Mouse (Mus musculus): ENCODE data around the gene Dlgap1. TPM values are rescaled to one million over a fixed set of nuclear protein-coding genes. Genes with fewer than 3 reads are reported as not detected.

Dlgap1 gene
- polyA plus RNA-seq, 1 experiment from 2014 or later = 11.6 TPM

- H3K9ac ChIP-seq (ENCODE audit: low read length) = no peak overlapping the region
- ATAC-seq = no peak
- no peak overlapping the region for H3K27ac ChIP-seq (ENCODE audit: low read depth, low read length)
- no peak overlapping the region for H3K4me3 ChIP-seq (ENCODE audit: low read depth, low read length)
- no peaks in the 10 kb centered on the region for H3K36me3 ChIP-seq (ENCODE audit: control insufficient read depth, insufficient read depth, low read length)
- no peaks in the 10 kb centered on the region for H3K27me3 ChIP-seq (replicated peaks; ENCODE audit: control insufficient read depth, insufficient read depth, low read length)
- H3K9me3 ChIP-seq (replicated peaks; ENCODE audit: control insufficient read depth, low read length) = no peaks in the 10 kb centered on the region
- no peak for DNase-seq (ENCODE audit: low spot score)
- 93% methylated on average over 4 of the region's 4 CpGs for WGBS
- no peaks in the 10 kb centered on the region for H3K4me1 ChIP-seq (ENCODE audit: control insufficient read depth, insufficient read depth, low read length)
- H3K4me2 ChIP-seq (ENCODE audit: low read length) = no peak overlapping the region
Measured at GRCm38 (mm10) chr17:70088220-70088619, 119.3 kb downstream of the Dlgap1 start.

GRCm38 (mm10) chr17:70090737-70091136 lies 121.9 kb downstream of the Dlgap1 start:
- H3K4me3 ChIP-seq (ENCODE audit: low read depth, low read length) = no peak overlapping the region
- no peaks in the 10 kb centered on the region for H3K36me3 ChIP-seq (ENCODE audit: control insufficient read depth, insufficient read depth, low read length)
- 88% methylated on average over 2 of the region's 2 CpGs for WGBS
- DNase-seq (ENCODE audit: low spot score) (no peak), ATAC-seq (no peak)
- no peak overlapping the region for H3K27ac ChIP-seq (ENCODE audit: low read depth, low read length)
- no peaks in the 10 kb centered on the region for H3K9me3 ChIP-seq (replicated peaks; ENCODE audit: control insufficient read depth, low read length)
- no peaks in the 10 kb centered on the region for H3K27me3 ChIP-seq (replicated peaks; ENCODE audit: control insufficient read depth, insufficient read depth, low read length)
- no peak overlapping the region for H3K9ac ChIP-seq (ENCODE audit: low read length)
- H3K4me1 ChIP-seq (ENCODE audit: control insufficient read depth, insufficient read depth, low read length) = no peaks in the 10 kb centered on the region
- no peak overlapping the region for H3K4me2 ChIP-seq (ENCODE audit: low read length)

GRCm38 (mm10) chr17:70129151-70129550 lies 160.3 kb downstream of the Dlgap1 start:
- Histone ChIP-seq H3K27me3 (replicated peaks; ENCODE audit: control insufficient read depth, insufficient read depth, low read length) (no peaks in the 10 kb centered on the region), H3K9me3 (replicated peaks; ENCODE audit: control insufficient read depth, low read length) (no peaks in the 10 kb centered on the region)
- DNase-seq (ENCODE audit: low spot score) = no peak

GRCm38 (mm10) chr17:70169831-70170230 lies 201.0 kb downstream of the Dlgap1 start:
- H3K4me3 ChIP-seq (ENCODE audit: low read depth, low read length) = no peak overlapping the region
- no peaks in the 10 kb centered on the region for H3K27me3 ChIP-seq (replicated peaks; ENCODE audit: control insufficient read depth, insufficient read depth, low read length)
- no peak overlapping the region for H3K4me2 ChIP-seq (ENCODE audit: low read length)
- no peaks in the 10 kb centered on the region for H3K4me1 ChIP-seq (ENCODE audit: control insufficient read depth, insufficient read depth, low read length)
- 91% methylated on average over 2 of the region's 2 CpGs for WGBS
- H3K9me3 ChIP-seq (replicated peaks; ENCODE audit: control insufficient read depth, low read length) = no peaks in the 10 kb centered on the region
- no peak for DNase-seq (ENCODE audit: low spot score)
- no peak overlapping the region for H3K9ac ChIP-seq (ENCODE audit: low read length)
- no peak overlapping the region for H3K27ac ChIP-seq (ENCODE audit: low read depth, low read length)
- no peaks in the 10 kb centered on the region for H3K36me3 ChIP-seq (ENCODE audit: control insufficient read depth, insufficient read depth, low read length)
- ATAC-seq = no peak

More at GRCm38 (mm10) chr17:70129151-70129550, 160.3 kb downstream of the Dlgap1 start:
- WGBS = 95% methylated on average over 2 of the region's 2 CpGs
- no peaks in the 10 kb centered on the region for H3K36me3 ChIP-seq (ENCODE audit: control insufficient read depth, insufficient read depth, low read length)
- no peak overlapping the region for H3K27ac ChIP-seq (ENCODE audit: low read depth, low read length)
- H3K4me1 ChIP-seq (ENCODE audit: control insufficient read depth, insufficient read depth, low read length) = no peaks in the 10 kb centered on the region
- no peak for ATAC-seq
- no peak overlapping the region for H3K4me3 ChIP-seq (ENCODE audit: low read depth, low read length)
- no peak overlapping the region for H3K9ac ChIP-seq (ENCODE audit: low read length)
- H3K4me2 ChIP-seq (ENCODE audit: low read length) = no peak overlapping the region

GRCm38 (mm10) chr17:70172500-70173036 lies 203.7 kb downstream of the Dlgap1 start:
- WGBS = 81% methylated on average over 9 of the region's 9 CpGs

GRCm38 (mm10) chr17:70173916-70174315 lies 205.0 kb downstream of the Dlgap1 start:
- H3K4me1 ChIP-seq (ENCODE audit: control insufficient read depth, insufficient read depth, low read length) = no peaks in the 10 kb centered on the region
- no peak overlapping the region for H3K4me2 ChIP-seq (ENCODE audit: low read length)
- 94% methylated on average over 6 of the region's 6 CpGs for WGBS
- no peak overlapping the region for H3K27ac ChIP-seq (ENCODE audit: low read depth, low read length)
- DNase-seq (ENCODE audit: low spot score) (no peak), ATAC-seq (no peak)
- no peaks in the 10 kb centered on the region for H3K27me3 ChIP-seq (replicated peaks; ENCODE audit: control insufficient read depth, insufficient read depth, low read length)
- H3K4me3 ChIP-seq (ENCODE audit: low read depth, low read length) = no peak overlapping the region
- H3K9me3 ChIP-seq (replicated peaks; ENCODE audit: control insufficient read depth, low read length) = no peaks in the 10 kb centered on the region
- H3K9ac ChIP-seq (ENCODE audit: low read length) = no peak overlapping the region
- no peaks in the 10 kb centered on the region for H3K36me3 ChIP-seq (ENCODE audit: control insufficient read depth, insufficient read depth, low read length)

More at GRCm38 (mm10) chr17:70172500-70173036, 203.7 kb downstream of the Dlgap1 start:
- DNase-seq (ENCODE audit: low spot score) (no peak), ATAC-seq (no peak)
- H3K27ac ChIP-seq (ENCODE audit: low read depth, low read length) = no peak overlapping the region
- H3K36me3 ChIP-seq (ENCODE audit: control insufficient read depth, insufficient read depth, low read length) = no peaks in the 10 kb centered on the region
- H3K9ac ChIP-seq (ENCODE audit: low read length) = no peak overlapping the region
- H3K4me2 ChIP-seq (ENCODE audit: low read length) = no peak overlapping the region
- H3K9me3 ChIP-seq (replicated peaks; ENCODE audit: control insufficient read depth, low read length) = no peaks in the 10 kb centered on the region
- H3K27me3 ChIP-seq (replicated peaks; ENCODE audit: control insufficient read depth, insufficient read depth, low read length) = no peaks in the 10 kb centered on the region
- H3K4me3 ChIP-seq (ENCODE audit: low read depth, low read length) = no peak overlapping the region
- no peaks in the 10 kb centered on the region for H3K4me1 ChIP-seq (ENCODE audit: control insufficient read depth, insufficient read depth, low read length)

GRCm38 (mm10) chr17:70191228-70191627 lies 222.4 kb downstream of the Dlgap1 start:
- Histone ChIP-seq H3K27ac (ENCODE audit: low read depth, low read length) (no peak overlapping the region), H3K9ac (ENCODE audit: low read length) (no peak overlapping the region), H3K36me3 (ENCODE audit: control insufficient read depth, insufficient read depth, low read length) (no peaks in the 10 kb centered on the region), H3K4me2 (ENCODE audit: low read length) (no peak overlapping the region), H3K27me3 (replicated peaks; ENCODE audit: control insufficient read depth, insufficient read depth, low read length) (no peaks in the 10 kb centered on the region), H3K9me3 (replicated peaks; ENCODE audit: control insufficient read depth, low read length) (no peaks in the 10 kb centered on the region), H3K4me3 (ENCODE audit: low read depth, low read length) (no peak overlapping the region), H3K4me1 (ENCODE audit: control insufficient read depth, insufficient read depth, low read length) (no peaks in the 10 kb centered on the region)
- ATAC-seq = no peak
- 92% methylated on average over 6 of the region's 6 CpGs for WGBS
- no peak for DNase-seq (ENCODE audit: low spot score)

GRCm38 (mm10) chr17:70222891-70223290 lies 254.0 kb downstream of the Dlgap1 start:
- Histone ChIP-seq H3K9ac (ENCODE audit: low read length) (no peak overlapping the region), H3K4me3 (ENCODE audit: low read depth, low read length) (no peak overlapping the region), H3K36me3 (ENCODE audit: control insufficient read depth, insufficient read depth, low read length) (no peaks in the 10 kb centered on the region), H3K27ac (ENCODE audit: low read depth, low read length) (no peak overlapping the region), H3K27me3 (replicated peaks; ENCODE audit: control insufficient read depth, insufficient read depth, low read length) (no peaks in the 10 kb centered on the region), H3K4me1 (ENCODE audit: control insufficient read depth, insufficient read depth, low read length) (no peaks in the 10 kb centered on the region), H3K4me2 (ENCODE audit: low read length) (no peak overlapping the region), H3K9me3 (replicated peaks; ENCODE audit: control insufficient read depth, low read length) (no peaks in the 10 kb centered on the region)
- WGBS = 46% methylated on average over 3 of the region's 3 CpGs
- DNase-seq (ENCODE audit: low spot score) (no peak), ATAC-seq (no peak)

GRCm38 (mm10) chr17:70247342-70247741 lies 278.5 kb downstream of the Dlgap1 start:
- Histone ChIP-seq H3K9ac (ENCODE audit: low read length) (no peak overlapping the region), H3K4me1 (ENCODE audit: control insufficient read depth, insufficient read depth, low read length) (no peaks in the 10 kb centered on the region), H3K27ac (ENCODE audit: low read depth, low read length) (no peak overlapping the region), H3K36me3 (ENCODE audit: control insufficient read depth, insufficient read depth, low read length) (no peaks in the 10 kb centered on the region), H3K4me2 (ENCODE audit: low read length) (no peak overlapping the region), H3K4me3 (ENCODE audit: low read depth, low read length) (no peak overlapping the region), H3K27me3 (replicated peaks; ENCODE audit: control insufficient read depth, insufficient read depth, low read length) (no peaks in the 10 kb centered on the region), H3K9me3 (replicated peaks; ENCODE audit: control insufficient read depth, low read length) (no peaks in the 10 kb centered on the region)
- DNase-seq (ENCODE audit: low spot score) = no peak
- WGBS = 83% methylated on average over 7 of the region's 7 CpGs
- no peak for ATAC-seq
